18 mouse cellular contexts compared by ENCODE assay signal in genomic region chr5:114779956-114780489, GRCm38 (mm10). TPM values are rescaled to one million over a fixed set of nuclear protein-coding genes. Genes with fewer than 3 reads are reported as not detected.
DNase-seq lines count a peak whose midpoint lies in the region; ATAC-seq and TF ChIP-seq lines count a peak whose summit lies in the region.
"Had no signal": no experiment of that assay in that cellular context is flagged by ENCODE, and none has a peak within 500 bp of the region (broad histone marks: within the 10 kb centered on the region; RNA-seq: fewer than 3 reads in every experiment).

No protein-coding gene starts in this region.

- H3K9me3 ChIP-seq in heart, embryonic 10.5 days, result no peaks in the 10 kb centered on the region
- H3K9me3 ChIP-seq in midbrain, embryonic 13.5 days, result no peaks in the 10 kb centered on the region
- no peaks in the 10 kb centered on the region for H3K9me3 ChIP-seq in midbrain, postnatal 0 days (ENCODE audit: low read length)
- H3K9me3 ChIP-seq: forebrain, embryonic 13.5 days had no signal

- no peak for TF ChIP-seq CTCF in midbrain, postnatal 0 days (IDR thresholded peaks at IDR 0.05)

- H3K27ac ChIP-seq in heart, embryonic 10.5 days, result 0 out of 2 replicates have a peak overlapping the region, but pooled peaks have one; percentile 3
- no peak overlapping the region for H3K27ac ChIP-seq in midbrain, embryonic 13.5 days
- H3K27ac ChIP-seq in midbrain, postnatal 0 days (ENCODE audit: low read depth, low read length), result no peak overlapping the region
- H3K27ac ChIP-seq in macrophage, result 0 out of 2 replicates have a peak overlapping the region, but pooled peaks have one; percentile 35
- H3K27ac ChIP-seq: forebrain, embryonic 13.5 days; left cerebral cortex, adult 2 months; liver, embryonic 14.5 days had no signal

- H3K36me3 ChIP-seq in heart, embryonic 10.5 days, result no peaks in the 10 kb centered on the region
- H3K36me3 ChIP-seq in midbrain, embryonic 13.5 days, result 0 out of 2 replicates have a peak, but pooled peaks cover 3% of the 10 kb centered on the region
- no peaks in the 10 kb centered on the region for H3K36me3 ChIP-seq in midbrain, postnatal 0 days (ENCODE audit: insufficient read depth, low read length)
- H3K36me3 ChIP-seq in macrophage (ENCODE audit: inconsistent target), result no peaks in the 10 kb centered on the region

- 46% methylated on average over 7 of the region's 7 CpGs for WGBS in heart, embryonic 10.5 days
- 90% methylated on average over 7 of the region's 7 CpGs for WGBS in midbrain, embryonic 13.5 days
- WGBS in midbrain, postnatal 0 days, result 76% methylated on average over 7 of the region's 7 CpGs
- WGBS in macrophage (ENCODE audit: missing documents), result 52% methylated on average over 7 of the region's 7 CpGs

- no peak for DNase-seq in heart, embryonic 10.5 days (ENCODE audit: low spot score)
- no peak for DNase-seq in heart, postnatal 10 days
- DNase-seq in midbrain, postnatal 0 days (ENCODE audit: low spot score), result no peak
- no peak for DNase-seq in frontal cortex, postnatal 10 days (ENCODE audit: low spot score in 2 of 2)
- DNase-seq in spleen, postnatal 10 days (ENCODE audit: low spot score in 2 of 2), result no peak
- DNase-seq: cerebellum, postnatal 14 days; embryo, embryonic 11 days; gastrocnemius, postnatal 14 days; kidney, adult 2 months; left cerebral cortex, postnatal 4 days; right cerebral cortex, postnatal 4 days had no signal

- H3K4me1 ChIP-seq in heart, embryonic 10.5 days, result peaks cover 71% of the 10 kb centered on the region
- peaks cover 65% of the 10 kb centered on the region for H3K4me1 ChIP-seq in midbrain, embryonic 13.5 days (replicated peaks)
- H3K4me1 ChIP-seq in midbrain, postnatal 0 days (ENCODE audit: insufficient read depth, low read length), result peaks cover 12% of the 10 kb centered on the region; the same call in 1 of the 2 replicates

- 0 out of 2 replicates have a peak overlapping the region, but pooled peaks have one; percentile 3 for H3K4me2 ChIP-seq in midbrain, embryonic 13.5 days (replicated peaks)
- H3K4me2 ChIP-seq in midbrain, postnatal 0 days (ENCODE audit: low read depth, low read length, poor library complexity, severe bottlenecking), result no peak overlapping the region
- H3K4me2 ChIP-seq: forebrain, embryonic 13.5 days had no signal

- no peak overlapping the region for H3K4me3 ChIP-seq in heart, embryonic 10.5 days
- H3K4me3 ChIP-seq in midbrain, embryonic 13.5 days (replicated peaks), result no peak overlapping the region
- no peak overlapping the region for H3K4me3 ChIP-seq in midbrain, postnatal 0 days (ENCODE audit: low read depth, low read length)
- H3K4me3 ChIP-seq in macrophage (ENCODE audit: inconsistent target), result no peak overlapping the region
- H3K4me3 ChIP-seq: forebrain, embryonic 13.5 days; left cerebral cortex, adult 2 months had no signal

- H3K9ac ChIP-seq in midbrain, embryonic 13.5 days (replicated peaks), result no peak overlapping the region
- H3K9ac ChIP-seq in midbrain, postnatal 0 days (replicated peaks; ENCODE audit: low read length, poor library complexity, severe bottlenecking), result no peak overlapping the region
- H3K9ac ChIP-seq: forebrain, embryonic 13.5 days; liver, embryonic 14.5 days had no signal

- peaks cover 97% of the 10 kb centered on the region for H3K79me2 ChIP-seq in macrophage (ENCODE audit: inconsistent target)

- no peaks in the 10 kb centered on the region for H3K27me3 ChIP-seq in heart, embryonic 10.5 days (ENCODE audit: insufficient read depth, poor library complexity, severe bottlenecking)
- no peaks in the 10 kb centered on the region for H3K27me3 ChIP-seq in midbrain, embryonic 13.5 days
- no peaks in the 10 kb centered on the region for H3K27me3 ChIP-seq in midbrain, postnatal 0 days (ENCODE audit: insufficient read depth, low read length)
- H3K27me3 ChIP-seq: CH12.LX; forebrain, embryonic 13.5 days had no signal

- no peak for ATAC-seq in midbrain, embryonic 13.5 days
- ATAC-seq in midbrain, postnatal 0 days (ENCODE audit: low FRiP score), result no peak
- no peak for ATAC-seq in erythroid progenitor cell, adult 5-6 weeks (replicated peaks; ENCODE audit: low FRiP score, poor library complexity, severe bottlenecking)
- ATAC-seq: forebrain, embryonic 13.5 days had no signal

- intact Hi-C loops in heart, postnatal 10 days (cut with DNase I), result no loop called here

RNA-seq across cellular contexts. Expression of gene Git2, which starts 4.7 kb away (rescaled TPM):
- polyA plus RNA-seq in heart, embryonic 10.5 days (2016; fragmentation: Nextera tagmentation; extraction: Ambion mirVana), result 31.6 and 33.0 TPM in 2 replicates
- total RNA-seq in heart, postnatal 10 days (2021), result 10 to 100 TPM; 48.0 to 52.2 TPM
- 41.5 and 49.8 TPM in 2 replicates for polyA plus RNA-seq in midbrain, embryonic 13.5 days (2015; fragmentation: Nextera tagmentation; extraction: Ambion mirVana)
- 41.8 and 45.1 TPM in 2 replicates for total RNA-seq in midbrain, postnatal 0 days (2014; rRNA removed)
- polyA plus RNA-seq in midbrain, postnatal 0 days (2015; fragmentation: Nextera tagmentation; extraction: Ambion mirVana), result 25.5 and 33.8 TPM in 2 replicates
- 100 to 1,000 TPM; 222 to 774 (median 306) TPM for total RNA-seq in macrophage (2018; cell fraction: chromatin; rRNA removed)
- total RNA-seq in macrophage (2018; cell fraction: cytosol; rRNA removed), result 10 to 100 TPM; 32.2 to 69.3 (median 50.8) TPM
- 100 to 1,000 TPM in 21 of 26 experiments, 10 to 100 TPM in 5; 77.4 to 330 (median 164) TPM for total RNA-seq in macrophage (2018; cell fraction: nucleus; rRNA removed)
- 37.1 to 50.3 TPM (median 46.2 TPM) in 3 replicates for polyA plus RNA-seq in macrophage (2018)
- 57.0 and 59.5 TPM in 2 replicates for total RNA-seq in erythroid progenitor cell, adult 5-6 weeks (2015; ENCODE audit: low replicate concordance)
- total RNA-seq in erythroid progenitor cell, adult 5-6 weeks (2017; ENCODE audit: low replicate concordance), result 51.1 and 56.1 TPM in 2 replicates

RNA-seq across cellular contexts. Expression of gene Ankrd13a, which starts 5.5 kb away (rescaled TPM):
- polyA plus RNA-seq in heart, embryonic 10.5 days (2016; fragmentation: Nextera tagmentation; extraction: Ambion mirVana), result 37.5 and 41.2 TPM in 2 replicates
- 10 to 100 TPM; 54.4 to 55.6 TPM for total RNA-seq in heart, postnatal 10 days (2021)
- polyA plus RNA-seq in midbrain, embryonic 13.5 days (2015; fragmentation: Nextera tagmentation; extraction: Ambion mirVana), result 34.9 and 48.3 TPM in 2 replicates
- total RNA-seq in midbrain, postnatal 0 days (2014; rRNA removed), result 39.3 and 47.3 TPM in 2 replicates
- polyA plus RNA-seq in midbrain, postnatal 0 days (2015; fragmentation: Nextera tagmentation; extraction: Ambion mirVana), result 22.4 and 24.9 TPM in 2 replicates
- total RNA-seq in macrophage (2018; cell fraction: chromatin; rRNA removed), result 100 to 1,000 TPM in 7 of 26 experiments, 10 to 100 TPM in 19; 49.4 to 172 (median 90.9) TPM
- 100 to 1,000 TPM; 151 to 275 (median 203) TPM for total RNA-seq in macrophage (2018; cell fraction: cytosol; rRNA removed)
- 100 to 1,000 TPM in 24 of 26 experiments, 10 to 100 TPM in 2; 77.1 to 174 (median 135) TPM for total RNA-seq in macrophage (2018; cell fraction: nucleus; rRNA removed)
- polyA plus RNA-seq in macrophage (2018), result 144 to 222 TPM (median 173 TPM) in 3 replicates
- total RNA-seq in erythroid progenitor cell, adult 5-6 weeks (2015; ENCODE audit: low replicate concordance), result 113 and 121 TPM in 2 replicates
- 124 and 147 TPM in 2 replicates for total RNA-seq in erythroid progenitor cell, adult 5-6 weeks (2017; ENCODE audit: low replicate concordance)

RNA-seq across cellular contexts. Expression of gene 1500011B03Rik, which starts 43.2 kb away (rescaled TPM):
- polyA plus RNA-seq in heart, embryonic 10.5 days (2016; fragmentation: Nextera tagmentation; extraction: Ambion mirVana), result 58.7 and 77.1 TPM in 2 replicates
- 10 to 100 TPM; 15.5 to 17.8 TPM for total RNA-seq in heart, postnatal 10 days (2021)
- 225 and 235 TPM in 2 replicates for polyA plus RNA-seq in midbrain, embryonic 13.5 days (2015; fragmentation: Nextera tagmentation; extraction: Ambion mirVana)
- total RNA-seq in midbrain, postnatal 0 days (2014; rRNA removed), result 299 and 345 TPM in 2 replicates
- polyA plus RNA-seq in midbrain, postnatal 0 days (2015; fragmentation: Nextera tagmentation; extraction: Ambion mirVana), result 372 and 393 TPM in 2 replicates
- total RNA-seq in macrophage (2018; cell fraction: chromatin; rRNA removed), result 10 to 100 TPM in 10 of 26 experiments, 1 to 10 TPM in 16; 1.5 to 27.6 (median 5.4) TPM
- 10 to 100 TPM; 13.5 to 40.9 (median 29.4) TPM for total RNA-seq in macrophage (2018; cell fraction: cytosol; rRNA removed)
- total RNA-seq in macrophage (2018; cell fraction: nucleus; rRNA removed), result 10 to 100 TPM in 21 of 26 experiments, 1 to 10 TPM in 5; 5.8 to 46.1 (median 16.3) TPM
- 26.6 to 35.2 TPM (median 29.9 TPM) in 3 replicates for polyA plus RNA-seq in macrophage (2018)
- total RNA-seq in erythroid progenitor cell, adult 5-6 weeks (2015; ENCODE audit: low replicate concordance), result 11.7 and 11.9 TPM in 2 replicates
- total RNA-seq in erythroid progenitor cell, adult 5-6 weeks (2017; ENCODE audit: low replicate concordance), result 14.5 TPM in 1 of 2 replicates, not detected in the other

Comparison
In these comparisons a context has a peak if more than half of its experiments do, and no peak if none do; other contexts are left out.
1. H3K27ac ChIP-seq: peak in heart, embryonic 10.5 days (single experiment) and macrophage (single experiment); none in midbrain, embryonic 13.5 days (single experiment) and midbrain, postnatal 0 days (single experiment).